Mouse (Mus musculus) limb, embryonic 10.5 days (tissue): Measurements from ENCODE around the gene Tex19.1. TPM values are rescaled to one million over a fixed set of nuclear protein-coding genes. Genes with fewer than 3 reads are reported as not detected.

Source experiments
- DNase-seq: peaks from one replicate; pipeline ENCODE4 v3.0.0-alpha.2; 2017; ENCODE audit warnings: low spot score
- H3K27ac ChIP-seq: fragments of 300-500 bp; sonication (generic); 2 replicates; pipeline ENCODE4 v1.5.1; 2016; ENCODE audit warnings: mild to moderate bottlenecking
- H3K27me3 ChIP-seq: fragments of 300-500 bp; sonication (generic); 2 replicates; pipeline ENCODE4 v1.6.1; 2016; ENCODE audit warnings: low read depth, mild to moderate bottlenecking; ENCODE audit not compliant: poor library complexity, severe bottlenecking
- H3K36me3 ChIP-seq: fragments of 300-500 bp; sonication (generic); 2 replicates; pipeline ENCODE4 v1.6.1; 2016; ENCODE audit warnings: mild to moderate bottlenecking, moderate library complexity
- H3K4me1 ChIP-seq: fragments of 300-500 bp; sonication (generic); 2 replicates; pipeline ENCODE4 v1.6.1; 2016
- H3K4me3 ChIP-seq: fragments of 300-500 bp; sonication (generic); 2 replicates; pipeline ENCODE4 v1.5.1; 2016; ENCODE audit warnings: mild to moderate bottlenecking, moderate library complexity
- H3K9me3 ChIP-seq: fragments of 300-500 bp; sonication (generic); replicated peaks from 2 replicates; pipeline ENCODE4 v1.6.1; 2016; ENCODE audit warnings: mild to moderate bottlenecking
- WGBS: fragments of 180-500 bp; shearing (Covaris S2); methylation state at CpG from one replicate; pipeline ENCODE4 v1.1.7; 2016; 5-methylcytosine and 5-hydroxymethylcytosine counted together
- polyA plus RNA-seq: library from polyadenylated mRNA; unstranded; fragments of >200 nt; fragmentation: Nextera tagmentation; extraction: Ambion mirVana; gene quantifications from 2 replicates; pipeline ENCODE4 v1.2.1, GENCODE M21; 2016

Tex19.1 gene
- polyA plus RNA-seq, 1 experiment from 2014 or later: not detected

GRCm38 (mm10) chr11:121122024-121122670, 23.8 kb upstream of the Tex19.1 start:
- Histone ChIP-seq H3K27ac (no peak overlapping the region), H3K9me3 (no peaks in the 10 kb centered on the region), H3K36me3 (no peaks in the 10 kb centered on the region), H3K27me3 (no peaks in the 10 kb centered on the region), H3K4me1 (no peaks in the 10 kb centered on the region), H3K4me3 (no peak overlapping the region)
- DNase-seq: no peak
- 84% methylated on average over 2 of the region's 2 CpGs for WGBS

- Histone ChIP-seq H3K4me3 (no peak overlapping the region), H3K36me3 (no peaks in the 10 kb centered on the region), H3K27me3 (no peaks in the 10 kb centered on the region), H3K9me3 (no peaks in the 10 kb centered on the region), H3K27ac (no peak overlapping the region), H3K4me1 (no peaks in the 10 kb centered on the region)
- 90% methylated on average over 4 of the region's 4 CpGs for WGBS
- DNase-seq: no peak
Observed at GRCm38 (mm10) chr11:121123438-121123837, 22.5 kb upstream of the Tex19.1 start.

- Histone ChIP-seq H3K36me3 (no peaks in the 10 kb centered on the region), H3K9me3 (no peaks in the 10 kb centered on the region), H3K27ac (no peak overlapping the region), H3K4me1 (no peaks in the 10 kb centered on the region), H3K27me3 (no peaks in the 10 kb centered on the region), H3K4me3 (no peak overlapping the region)
- DNase-seq: no peak
- WGBS: 86% methylated on average over 3 of the region's 3 CpGs
Observed at GRCm38 (mm10) chr11:121125522-121126172, 20.3 kb upstream of the Tex19.1 start.

GRCm38 (mm10) chr11:121126395-121126794, 19.5 kb upstream of the Tex19.1 start:
- Histone ChIP-seq H3K4me1 (no peaks in the 10 kb centered on the region), H3K4me3 (no peak overlapping the region), H3K27ac (no peak overlapping the region), H3K36me3 (no peaks in the 10 kb centered on the region), H3K27me3 (no peaks in the 10 kb centered on the region), H3K9me3 (no peaks in the 10 kb centered on the region)
- 82% methylated on average over 1 of the region's 1 CpGs for WGBS
- no peak for DNase-seq

GRCm38 (mm10) chr11:121127441-121127840, 18.5 kb upstream of the Tex19.1 start:
- Histone ChIP-seq H3K27ac (no peak overlapping the region), H3K9me3 (no peaks in the 10 kb centered on the region), H3K36me3 (no peaks in the 10 kb centered on the region), H3K27me3 (no peaks in the 10 kb centered on the region), H3K4me1 (no peaks in the 10 kb centered on the region), H3K4me3 (no peak overlapping the region)
- 83% methylated on average over 3 of the region's 3 CpGs for WGBS
- no peak for DNase-seq

- H3K36me3 ChIP-seq: no peaks in the 10 kb centered on the region
- H3K27me3 ChIP-seq: no peaks in the 10 kb centered on the region
- no peaks in the 10 kb centered on the region for H3K9me3 ChIP-seq
- WGBS: 65% methylated on average over 1 of the region's 1 CpGs
- no peak overlapping the region for H3K27ac ChIP-seq
- no peak overlapping the region for H3K4me3 ChIP-seq
- no peak for DNase-seq
- H3K4me1 ChIP-seq: no peaks in the 10 kb centered on the region
Observed at GRCm38 (mm10) chr11:121129616-121130015, 16.3 kb upstream of the Tex19.1 start.

GRCm38 (mm10) chr11:121134600-121134999, 11.3 kb upstream of the Tex19.1 start:
- DNase-seq: no peak
- no peaks in the 10 kb centered on the region for H3K9me3 ChIP-seq
- no peaks in the 10 kb centered on the region for H3K4me1 ChIP-seq
- 59% methylated on average over 1 of the region's 1 CpGs for WGBS
- no peak overlapping the region for H3K4me3 ChIP-seq
- H3K36me3 ChIP-seq: no peaks in the 10 kb centered on the region
- 0 out of 2 replicates have a peak, but pooled peaks cover 2% of the 10 kb centered on the region for H3K27me3 ChIP-seq
- H3K27ac ChIP-seq: no peak overlapping the region

- 88% methylated on average over 5 of the region's 5 CpGs for WGBS
Observed at GRCm38 (mm10) chr11:121137682-121138081, 8.3 kb upstream of the Tex19.1 start.

GRCm38 (mm10) chr11:121138732-121139131, 7.2 kb upstream of the Tex19.1 start:
- Histone ChIP-seq H3K9me3 (no peaks in the 10 kb centered on the region), H3K4me3 (no peak overlapping the region), H3K27ac (no peak overlapping the region), H3K27me3 (0 out of 2 replicates have a peak, but pooled peaks cover 2% of the 10 kb centered on the region), H3K4me1 (no peaks in the 10 kb centered on the region), H3K36me3 (no peaks in the 10 kb centered on the region)
- WGBS: 46% methylated on average over 6 of the region's 6 CpGs
- no peak for DNase-seq

More at GRCm38 (mm10) chr11:121137682-121138081, 8.3 kb upstream of the Tex19.1 start:
- no peak for DNase-seq
- H3K9me3 ChIP-seq: no peaks in the 10 kb centered on the region
- no peak overlapping the region for H3K27ac ChIP-seq
- H3K36me3 ChIP-seq: no peaks in the 10 kb centered on the region
- H3K4me3 ChIP-seq: no peak overlapping the region
- 0 out of 2 replicates have a peak, but pooled peaks cover 2% of the 10 kb centered on the region for H3K27me3 ChIP-seq
- no peaks in the 10 kb centered on the region for H3K4me1 ChIP-seq

GRCm38 (mm10) chr11:121143325-121144015, 2.5 kb upstream of the Tex19.1 start:
- WGBS: 85% methylated on average over 9 of the region's 9 CpGs
- no peak overlapping the region for H3K27ac ChIP-seq
- no peak overlapping the region for H3K4me3 ChIP-seq
- H3K4me1 ChIP-seq: no peaks in the 10 kb centered on the region
- H3K36me3 ChIP-seq: no peaks in the 10 kb centered on the region
- no peaks in the 10 kb centered on the region for H3K9me3 ChIP-seq
- 0 out of 2 replicates have a peak, but pooled peaks cover 2% of the 10 kb centered on the region for H3K27me3 ChIP-seq
- no peak for DNase-seq

- Histone ChIP-seq H3K4me1 (no peaks in the 10 kb centered on the region), H3K9me3 (no peaks in the 10 kb centered on the region), H3K27ac (no peak overlapping the region), H3K36me3 (no peaks in the 10 kb centered on the region), H3K27me3 (no peaks in the 10 kb centered on the region), H3K4me3 (no peak overlapping the region)
- WGBS: 77% methylated on average over 3 of the region's 3 CpGs
- DNase-seq: no peak
Observed at GRCm38 (mm10) chr11:121148193-121148592, 2.2 kb downstream of the Tex19.1 start.

- no peak for DNase-seq
- Histone ChIP-seq H3K36me3 (no peaks in the 10 kb centered on the region), H3K4me3 (no peak overlapping the region), H3K9me3 (no peaks in the 10 kb centered on the region), H3K27ac (no peak overlapping the region), H3K4me1 (peaks cover 8% of the 10 kb centered on the region), H3K27me3 (peaks cover 53% of the 10 kb centered on the region)
- 36% methylated on average over 4 of the region's 4 CpGs for WGBS
Observed at GRCm38 (mm10) chr11:121154203-121154602, 8.3 kb downstream of the Tex19.1 start.

GRCm38 (mm10) chr11:121156411-121156891, 10.5 kb downstream of the Tex19.1 start:
- DNase-seq: peak; percentile 50

More at GRCm38 (mm10) chr11:121156411-121156891, 10.5 kb downstream of the Tex19.1 start:
- H3K9me3 ChIP-seq: no peaks in the 10 kb centered on the region
- peak overlapping the region; percentile 51 for H3K4me3 ChIP-seq
- H3K27ac ChIP-seq: no peak overlapping the region
- H3K27me3 ChIP-seq: peaks cover 53% of the 10 kb centered on the region
- WGBS: 1% methylated on average over 45 of the region's 45 CpGs
- no peaks in the 10 kb centered on the region for H3K36me3 ChIP-seq
- peaks cover 17% of the 10 kb centered on the region for H3K4me1 ChIP-seq
